Mouse (Mus musculus) lung, adult 2 months (tissue): ENCODE measurements around the gene Nrg4.

Source experiments
- CTCF ChIP-seq: fragments of 200-500 bp; IDR thresholded peaks from 2 replicates; pipeline ENCODE4 v1.5.1; 2011; ENCODE audit warnings: mild to moderate bottlenecking, low read length, control low read depth; ENCODE audit not compliant: insufficient read depth
- POLR2A ChIP-seq: fragments of 200-500 bp; IDR thresholded peaks from 2 replicates; pipeline ENCODE4 v1.6.1; 2011; ENCODE audit warnings: low read depth, mild to moderate bottlenecking, control low read depth, low read length, borderline replicate concordance; ENCODE audit errors: extremely low read depth

DNA sequence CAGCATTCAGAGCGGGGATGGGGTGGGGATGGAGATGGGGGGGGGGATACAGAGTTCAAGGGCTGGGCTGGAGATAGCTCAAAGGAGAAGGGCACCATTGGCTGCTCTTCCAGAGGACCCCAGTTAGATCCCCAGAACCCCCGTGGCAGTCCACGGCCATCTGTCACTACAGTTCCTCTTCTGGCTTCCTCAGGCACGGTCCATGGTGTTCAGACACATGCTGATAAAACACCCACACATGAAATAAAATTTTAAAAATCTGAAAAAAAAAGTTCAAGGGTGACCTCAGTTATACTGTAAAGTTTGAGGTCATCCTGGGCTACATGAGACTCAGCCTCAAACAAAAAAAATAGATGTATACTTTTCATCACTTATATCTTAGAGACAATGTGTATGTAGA is 78.2 kb downstream of the Nrg4 start:
- TF ChIP-seq POLR2A (no peak), CTCF (no peak)
